Mouse (Mus musculus): Measurements from ENCODE around the gene Cd96.
A peak's percentile ranks its signal among the peaks of the same experiment; 100 is the strongest.
"Not testable (repeated sequence)": the region's sequence is repeated elsewhere in the genome, so short reads cannot be mapped to it uniquely, and the experiment has no call there.

The Cd96 gene

GRCm38 (mm10) chr16:46120020-46120419 lies at the start of gene Cd96:
TSS of gene Cd96 (minus strand) at chr16:46120251.
- no peak for DNase-seq (ENCODE audit: low spot score)

- DNase-seq (ENCODE audit: low spot score): no peak
Measured at GRCm38 (mm10) chr16:46166971-46167370, 46.9 kb upstream of the Cd96 start.

- DNase-seq (ENCODE audit: low spot score): no peak
Measured at GRCm38 (mm10) chr16:46165305-46165704, 45.3 kb upstream of the Cd96 start.

- DNase-seq (ENCODE audit: low spot score): not testable (repeated sequence)
Measured at GRCm38 (mm10) chr16:46154832-46155231, 34.8 kb upstream of the Cd96 start, which contains the start of gene Gm4737. TSS of gene Gm4737 (minus strand) at chr16:46155077.

- DNase-seq (ENCODE audit: low spot score): no peak
Measured at GRCm38 (mm10) chr16:46151141-46151540, 31.1 kb upstream of the Cd96 start.

GRCm38 (mm10) chr16:46148661-46149341 lies 28.8 kb upstream of the Cd96 start:
- DNase-seq (ENCODE audit: low spot score): no peak

- DNase-seq (ENCODE audit: low spot score): no peak
Measured at GRCm38 (mm10) chr16:46146962-46147361, 26.9 kb upstream of the Cd96 start.

GRCm38 (mm10) chr16:46122238-46122637 lies 2.2 kb upstream of the Cd96 start:
- DNase-seq (ENCODE audit: low spot score): no peak

GRCm38 (mm10) chr16:46121420-46121819 lies 1.4 kb upstream of the Cd96 start:
- DNase-seq (ENCODE audit: low spot score): no peak

- no peak for DNase-seq (ENCODE audit: low spot score)
Measured at GRCm38 (mm10) chr16:46120607-46121006, 556 bp upstream of the Cd96 start.

- DNase-seq (ENCODE audit: low spot score): no peak
Measured at GRCm38 (mm10) chr16:46117645-46118044, 2.4 kb downstream of the Cd96 start.

- DNase-seq (ENCODE audit: low spot score): no peak
Measured at GRCm38 (mm10) chr16:46114727-46115126, 5.3 kb downstream of the Cd96 start.

- no peak for DNase-seq (ENCODE audit: low spot score)
Measured at GRCm38 (mm10) chr16:46109536-46109935, 10.5 kb downstream of the Cd96 start.

- DNase-seq (ENCODE audit: low spot score): no peak
Measured at GRCm38 (mm10) chr16:46107431-46107830, 12.6 kb downstream of the Cd96 start.

GRCm38 (mm10) chr16:46104491-46104890 lies 15.6 kb downstream of the Cd96 start:
- DNase-seq (ENCODE audit: low spot score): no peak

GRCm38 (mm10) chr16:46101748-46102147 lies 18.3 kb downstream of the Cd96 start:
- DNase-seq (ENCODE audit: low spot score): no peak

- no peak for DNase-seq (ENCODE audit: low spot score)
Measured at GRCm38 (mm10) chr16:46100286-46100685, 19.8 kb downstream of the Cd96 start.

GRCm38 (mm10) chr16:46097421-46097820 lies 22.6 kb downstream of the Cd96 start:
- DNase-seq (ENCODE audit: low spot score): no peak

- DNase-seq (ENCODE audit: low spot score): peak; percentile 14
Measured at GRCm38 (mm10) chr16:46094478-46094877, 25.6 kb downstream of the Cd96 start.

GRCm38 (mm10) chr16:46092935-46093334 lies 27.1 kb downstream of the Cd96 start:
- no peak for DNase-seq (ENCODE audit: low spot score)

- peak; percentile 31 for DNase-seq (ENCODE audit: low spot score)
Measured at GRCm38 (mm10) chr16:46086874-46087473, 33.1 kb downstream of the Cd96 start.

GRCm38 (mm10) chr16:46068000-46068399 lies 52.1 kb downstream of the Cd96 start:
- DNase-seq (ENCODE audit: low spot score): no peak

- no peak for DNase-seq (ENCODE audit: low spot score)
Measured at GRCm38 (mm10) chr16:46063278-46063677, 56.8 kb downstream of the Cd96 start.

- no peak for DNase-seq (ENCODE audit: low spot score)
Measured at GRCm38 (mm10) chr16:46046906-46047305, 73.1 kb downstream of the Cd96 start.
